Mouse (Mus musculus): ENCODE measurements at regions not wholly inside any gene's neighbourhood (a gene's known extent, or its start where the extent isn't known, plus 50 kb on each side); places are given as distances from the start of the nearest gene placed in this dataset.

GRCm38 (mm10) chr3:21645268-21645667 lies 431.2 kb upstream of the Tbl1xr1 start:
- no peak for DNase-seq (ENCODE audit: low read depth in 3 of 3, low spot score in 3 of 3)
- no peak for ATAC-seq (ENCODE audit: insufficient read depth)
- Histone ChIP-seq H3K4me1 (replicated peaks; ENCODE audit: control insufficient read depth in 2 of 2, insufficient read depth in 2 of 2, low read length in 1 of 2) (no peaks in the 10 kb centered on the region), H3K27ac (no peak overlapping the region), H3K4me2 (ENCODE audit: low read depth) (no peak overlapping the region), H3K9ac (replicated peaks) (no peak overlapping the region), H3K4me3 (ENCODE audit: insufficient read depth in 1 of 2, low read depth in 2 of 2, low read length in 2 of 2) (no peak overlapping the region), H3K36me3 (replicated peaks; ENCODE audit: control insufficient read depth, insufficient read depth, low read depth) (no peaks in the 10 kb centered on the region), H3K9me3 (ENCODE audit: control insufficient read depth, low read length) (no peaks in the 10 kb centered on the region), H3K27me3 (ENCODE audit: control insufficient read depth, insufficient read depth, low read length) (no peaks in the 10 kb centered on the region)
- WGBS (ENCODE audit: insufficient replicate concordance), result 26% methylated on average over 1 of the region's 1 CpGs
- TF ChIP-seq CTCF (IDR thresholded peaks at IDR 0.05; ENCODE audit: low read depth) (no peak), EP300 (IDR thresholded peaks at IDR 0.05; ENCODE audit: low read depth) (no peak)

DNA sequence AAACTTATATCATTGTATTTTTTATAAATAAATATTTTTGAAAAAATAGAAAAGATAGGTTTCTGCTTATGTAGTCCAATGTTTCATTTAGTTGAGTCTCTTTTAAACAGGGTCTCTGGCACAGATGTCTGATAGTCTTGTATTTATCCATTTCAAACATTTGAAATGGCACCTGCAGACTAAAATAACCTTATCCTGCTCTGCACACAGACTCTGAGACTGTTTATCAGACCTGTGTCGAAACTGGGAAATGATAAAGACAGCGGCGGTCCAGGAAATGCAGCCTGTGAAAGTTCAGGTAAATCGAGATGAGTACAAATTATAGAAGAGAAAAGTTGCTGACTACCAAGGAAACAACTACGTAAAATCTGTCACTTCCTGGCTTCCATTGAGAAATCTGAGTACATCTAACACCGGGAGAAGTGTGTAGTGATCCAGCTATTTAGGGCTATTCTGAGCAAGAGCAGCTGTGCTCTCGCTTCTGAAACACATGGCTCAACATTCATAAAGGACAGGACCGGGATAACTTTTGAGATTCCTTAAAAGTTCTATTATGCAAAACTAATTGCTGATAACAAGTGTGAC lies 426.5 kb upstream of the Tbl1xr1 start:
- TF ChIP-seq CTCF (IDR thresholded peaks at IDR 0.05; ENCODE audit: low read depth), result no peak
- DNase-seq (ENCODE audit: low read depth in 3 of 3, low spot score in 3 of 3), result no peak
- WGBS (ENCODE audit: insufficient replicate concordance), result 52% methylated on average over 8 of the region's 8 CpGs
- Histone ChIP-seq H3K9ac (replicated peaks) (no peak overlapping the region), H3K27me3 (ENCODE audit: control insufficient read depth, insufficient read depth, low read length) (no peaks in the 10 kb centered on the region), H3K4me3 (ENCODE audit: insufficient read depth in 1 of 2, low read depth in 2 of 2, low read length in 2 of 2) (no peak overlapping the region), H3K4me1 (replicated peaks; ENCODE audit: control insufficient read depth in 2 of 2, insufficient read depth in 2 of 2, low read length in 1 of 2) (no peaks in the 10 kb centered on the region), H3K36me3 (replicated peaks; ENCODE audit: control insufficient read depth, insufficient read depth, low read depth) (no peaks in the 10 kb centered on the region), H3K9me3 (ENCODE audit: control insufficient read depth, low read length) (no peaks in the 10 kb centered on the region), H3K4me2 (ENCODE audit: low read depth) (no peak overlapping the region), H3K27ac (no peak overlapping the region)
- no peak for ATAC-seq (ENCODE audit: insufficient read depth)

- ATAC-seq (ENCODE audit: insufficient read depth), result no peak
- Histone ChIP-seq H3K36me3 (replicated peaks; ENCODE audit: control insufficient read depth, insufficient read depth, low read depth) (no peaks in the 10 kb centered on the region), H3K27me3 (ENCODE audit: control insufficient read depth, insufficient read depth, low read length) (no peaks in the 10 kb centered on the region), H3K4me2 (ENCODE audit: low read depth) (no peak overlapping the region), H3K27ac (no peak overlapping the region), H3K4me1 (replicated peaks; ENCODE audit: control insufficient read depth in 2 of 2, insufficient read depth in 2 of 2, low read length in 1 of 2) (no peaks in the 10 kb centered on the region), H3K9ac (replicated peaks) (no peak overlapping the region), H3K9me3 (ENCODE audit: control insufficient read depth, low read length) (no peaks in the 10 kb centered on the region), H3K4me3 (ENCODE audit: insufficient read depth in 1 of 2, low read depth in 2 of 2, low read length in 2 of 2) (no peak overlapping the region)
- TF ChIP-seq CTCF (IDR thresholded peaks at IDR 0.05; ENCODE audit: low read depth) (no peak), EP300 (IDR thresholded peaks at IDR 0.05; ENCODE audit: low read depth) (no peak)
- 54% methylated on average over 2 of the region's 2 CpGs for WGBS (ENCODE audit: insufficient replicate concordance)
- no peak for DNase-seq (ENCODE audit: low read depth in 3 of 3, low spot score in 3 of 3)
These were observed 421.2 kb upstream of the Tbl1xr1 start for GRCm38 (mm10) chr3:21655301-21655700.

DNA sequence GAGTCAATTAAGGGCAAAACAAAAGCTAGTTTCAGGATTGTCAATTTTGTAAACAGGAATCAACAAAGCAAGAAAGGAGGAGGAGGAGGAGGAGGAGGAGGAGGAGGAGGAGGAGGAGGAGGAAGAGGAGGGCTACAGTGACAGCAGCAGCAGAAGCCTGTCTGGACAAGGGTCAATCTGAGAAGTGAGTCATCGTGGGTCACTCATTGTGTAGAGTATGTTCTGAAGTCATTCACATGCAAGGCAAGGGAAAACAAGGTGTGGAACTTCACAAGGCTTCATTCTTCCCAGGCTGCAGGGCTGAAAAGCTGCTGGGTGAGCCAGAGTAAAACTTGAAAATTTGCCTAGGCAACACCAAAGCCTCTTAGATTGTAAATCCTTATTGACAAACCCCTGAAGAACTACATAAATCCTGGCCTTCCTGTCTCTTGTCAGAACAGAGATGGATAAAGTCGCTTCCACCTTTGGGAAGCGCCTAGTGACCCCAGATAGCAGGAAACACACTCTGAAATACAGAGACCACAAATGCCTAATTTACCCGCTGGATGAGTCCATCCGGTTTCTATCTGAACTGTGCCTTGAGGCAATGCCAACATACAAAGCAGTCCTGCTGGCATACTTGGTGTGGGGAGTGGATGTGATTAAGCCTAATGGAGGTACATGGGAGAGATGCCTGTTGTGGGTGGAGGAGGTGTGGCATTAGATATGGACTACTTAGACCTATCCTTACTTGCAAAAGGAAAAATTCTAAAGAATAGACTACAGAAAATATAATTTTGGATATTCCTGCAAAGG lies 408.9 kb upstream of the Tbl1xr1 start:
- no peak overlapping the region for H3K4me3 ChIP-seq (ENCODE audit: insufficient read depth in 1 of 2, low read depth in 2 of 2, low read length in 2 of 2)
- no peaks in the 10 kb centered on the region for H3K4me1 ChIP-seq (replicated peaks; ENCODE audit: control insufficient read depth in 2 of 2, insufficient read depth in 2 of 2, low read length in 1 of 2)
- no peak for TF ChIP-seq CTCF (IDR thresholded peaks at IDR 0.05; ENCODE audit: low read depth)
- H3K27ac ChIP-seq, result no peak overlapping the region
- DNase-seq (ENCODE audit: low read depth in 3 of 3, low spot score in 3 of 3) (no peak), ATAC-seq (ENCODE audit: insufficient read depth) (no peak)
- H3K4me2 ChIP-seq (ENCODE audit: low read depth), result no peak overlapping the region
- H3K9ac ChIP-seq (replicated peaks), result no peak overlapping the region
- 23% methylated on average over 5 of the region's 5 CpGs for WGBS (ENCODE audit: insufficient replicate concordance)
- H3K27me3 ChIP-seq (ENCODE audit: control insufficient read depth, insufficient read depth, low read length), result no peaks in the 10 kb centered on the region
- H3K36me3 ChIP-seq (replicated peaks; ENCODE audit: control insufficient read depth, insufficient read depth, low read depth), result no peaks in the 10 kb centered on the region
- H3K9me3 ChIP-seq (ENCODE audit: control insufficient read depth, low read length), result no peaks in the 10 kb centered on the region

DNA sequence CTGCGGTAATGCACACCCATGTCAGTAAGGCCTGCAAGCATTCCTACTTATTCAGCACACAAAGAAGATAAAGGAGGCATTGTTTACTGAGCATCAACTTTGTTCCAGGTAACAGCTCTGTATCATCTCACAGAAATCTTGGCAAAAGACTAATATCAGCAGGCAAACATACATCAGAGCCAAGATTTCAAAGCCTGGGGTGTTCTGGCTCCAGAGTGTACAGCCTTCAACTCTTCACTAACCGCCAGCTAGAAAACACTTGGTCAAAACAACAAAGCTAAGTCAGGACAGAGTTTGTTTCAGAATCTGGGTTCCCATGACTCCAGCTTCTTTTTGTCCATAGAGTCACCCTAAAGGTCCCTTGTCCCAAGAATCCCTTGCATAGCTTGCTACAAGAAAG lies 404.6 kb upstream of the Tbl1xr1 start:
- H3K9ac ChIP-seq (replicated peaks), result no peak overlapping the region
- 62% methylated on average over 2 of the region's 2 CpGs for WGBS (ENCODE audit: insufficient replicate concordance)
- no peak overlapping the region for H3K4me2 ChIP-seq (ENCODE audit: low read depth)
- H3K4me1 ChIP-seq (replicated peaks; ENCODE audit: control insufficient read depth in 2 of 2, insufficient read depth in 2 of 2, low read length in 1 of 2), result no peaks in the 10 kb centered on the region
- TF ChIP-seq EP300 (IDR thresholded peaks at IDR 0.05; ENCODE audit: low read depth), result no peak
- no peak for TF ChIP-seq CTCF (IDR thresholded peaks at IDR 0.05; ENCODE audit: low read depth)
- H3K4me3 ChIP-seq (ENCODE audit: insufficient read depth in 1 of 2, low read depth in 2 of 2, low read length in 2 of 2), result no peak overlapping the region
- no peak for DNase-seq (ENCODE audit: low read depth in 3 of 3, low spot score in 3 of 3)
- no peaks in the 10 kb centered on the region for H3K27me3 ChIP-seq (ENCODE audit: control insufficient read depth, insufficient read depth, low read length)
- H3K27ac ChIP-seq, result no peak overlapping the region
- no peaks in the 10 kb centered on the region for H3K9me3 ChIP-seq (ENCODE audit: control insufficient read depth, low read length)
- H3K36me3 ChIP-seq (replicated peaks; ENCODE audit: control insufficient read depth, insufficient read depth, low read depth), result no peaks in the 10 kb centered on the region
- no peak for ATAC-seq (ENCODE audit: insufficient read depth)

Measured in liver, embryonic 14.5 days (tissue).